Mouse (Mus musculus) thymus, postnatal 10 days (tissue): ENCODE measurements at regions not wholly inside any gene's neighbourhood (a gene's known extent, or its start where the extent isn't known, plus 50 kb on each side); places are given as distances from the start of the nearest gene placed in this dataset.

Experiments used
- DNase-seq, 2 experiments: peaks; one replicate each; pipeline ENCODE4 v3.0.0; 2021; ENCODE audit warnings: low spot score in 2 of 2

GRCm38 (mm10) chr14:99712624-99713023 lies 414.1 kb downstream of the Klf5 start:
- no peak for DNase-seq

- DNase-seq = no peak
Observed at GRCm38 (mm10) chr14:99713069-99713830, 414.8 kb downstream of the Klf5 start.

GRCm38 (mm10) chr14:99733474-99734199 lies 435.1 kb downstream of the Klf5 start:
- no peak for DNase-seq

- DNase-seq = no peak
Observed at GRCm38 (mm10) chr14:99734200-99734567, 435.7 kb downstream of the Klf5 start.

GRCm38 (mm10) chr14:99743625-99744297 lies 445.3 kb downstream of the Klf5 start:
- DNase-seq = no peak

GRCm38 (mm10) chr14:99745209-99745608 lies 446.7 kb downstream of the Klf5 start:
- DNase-seq = no peak

- no peak for DNase-seq
Observed at GRCm38 (mm10) chr14:99748166-99748565, 449.7 kb downstream of the Klf5 start.

GRCm38 (mm10) chr14:99749308-99750305 lies 451.1 kb downstream of the Klf5 start:
- no peak for DNase-seq

GRCm38 (mm10) chr14:99758045-99758444 lies 459.6 kb downstream of the Klf5 start:
- no peak for DNase-seq

GRCm38 (mm10) chr14:99763336-99763735 lies 464.8 kb downstream of the Klf5 start:
- no peak for DNase-seq

GRCm38 (mm10) chr14:99771009-99771408 lies 472.5 kb downstream of the Klf5 start:
- DNase-seq = no peak

GRCm38 (mm10) chr14:99772774-99773423 lies 474.4 kb downstream of the Klf5 start:
- no peak for DNase-seq

GRCm38 (mm10) chr14:99778477-99778876 lies 480.0 kb downstream of the Klf5 start:
- DNase-seq = no peak

- DNase-seq = no peak
Observed at GRCm38 (mm10) chr14:99778957-99779356, 480.5 kb downstream of the Klf5 start.

GRCm38 (mm10) chr14:99783646-99784045 lies 485.2 kb downstream of the Klf5 start:
- no peak for DNase-seq

- DNase-seq = no peak
Observed at GRCm38 (mm10) chr14:99785106-99785505, 486.6 kb downstream of the Klf5 start.

- no peak for DNase-seq
Observed at GRCm38 (mm10) chr14:99786367-99786766, 487.9 kb downstream of the Klf5 start.

- DNase-seq = no peak
Observed at GRCm38 (mm10) chr14:99788185-99788584, 489.7 kb downstream of the Klf5 start.

- DNase-seq = no peak
Observed at GRCm38 (mm10) chr14:99796293-99796692, 488.2 kb downstream of the Klf12 start.

- DNase-seq = no peak
Observed at GRCm38 (mm10) chr14:99806052-99806451, 478.4 kb downstream of the Klf12 start.

GRCm38 (mm10) chr14:99806599-99806998 lies 477.9 kb downstream of the Klf12 start:
- no peak for DNase-seq
